Mouse (Mus musculus) myocyte (in vitro differentiated cells): Measurements from ENCODE around the gene Krt71.

Experiments used
- CEBPB ChIP-seq: IDR thresholded peaks from 2 replicates; pipeline ENCODE4 v1.6.1; 2011; ENCODE audit warnings: mild to moderate bottlenecking, moderate library complexity; ENCODE audit not compliant: poor library complexity, insufficient read depth, severe bottlenecking
- E2F4 ChIP-seq: IDR thresholded peaks from one replicate; pipeline ENCODE4 v1.6.1; 2011; ENCODE audit warnings: mild to moderate bottlenecking, control low read depth, moderate library complexity; ENCODE audit not compliant: insufficient read depth
- MAX ChIP-seq: IDR thresholded peaks from one replicate; pipeline ENCODE4 v1.6.1; 2011; ENCODE audit warnings: low read depth, mild to moderate bottlenecking, control low read depth
- MYOD1 ChIP-seq, 3 experiments: IDR thresholded peaks; one replicate each; pipeline ENCODE4 v1.6.1; 2011; ENCODE audit warnings: control low read depth in 2 of 3, low read depth in 2 of 3, mild to moderate bottlenecking in 2 of 3, moderate library complexity in 1 of 3; ENCODE audit not compliant: insufficient read length in 2 of 3, control insufficient read depth in 1 of 3
- MYOG ChIP-seq, 3 experiments: IDR thresholded peaks; one replicate each; pipeline ENCODE4 v1.6.1; 2011; ENCODE audit warnings: control low read depth in 2 of 3, low read depth in 2 of 3, mild to moderate bottlenecking in 2 of 3; ENCODE audit not compliant: insufficient read length in 2 of 3, control insufficient read depth in 1 of 3, insufficient read depth in 1 of 3
- POLR2A ChIP-seq: IDR thresholded peaks from one replicate; pipeline ENCODE4 v1.6.1; 2011; ENCODE audit warnings: low read depth, mild to moderate bottlenecking, control low read depth, moderate library complexity; ENCODE audit not compliant: insufficient read length
- POLR2AphosphoS2 ChIP-seq: IDR thresholded peaks from one replicate; pipeline ENCODE4 v1.6.1; 2011; ENCODE audit warnings: low read depth, control low read depth; ENCODE audit not compliant: insufficient read length
- REST ChIP-seq: IDR thresholded peaks from one replicate; pipeline ENCODE4 v1.6.1; 2011; ENCODE audit warnings: mild to moderate bottlenecking, control low read depth, moderate library complexity; ENCODE audit not compliant: insufficient read depth, insufficient read length
- SRF ChIP-seq: IDR thresholded peaks from one replicate; pipeline ENCODE4 v1.6.1; 2011; ENCODE audit warnings: low read depth; ENCODE audit not compliant: control insufficient read depth, insufficient read length
- TCF12 ChIP-seq: IDR thresholded peaks from one replicate; pipeline ENCODE4 v1.6.1; 2011; ENCODE audit warnings: mild to moderate bottlenecking, control low read depth; ENCODE audit not compliant: poor library complexity, insufficient read depth, severe bottlenecking
- USF1 ChIP-seq: IDR thresholded peaks from one replicate; pipeline ENCODE4 v1.6.1; 2011; ENCODE audit warnings: low read depth, mild to moderate bottlenecking, control low read depth, moderate library complexity

DNA sequence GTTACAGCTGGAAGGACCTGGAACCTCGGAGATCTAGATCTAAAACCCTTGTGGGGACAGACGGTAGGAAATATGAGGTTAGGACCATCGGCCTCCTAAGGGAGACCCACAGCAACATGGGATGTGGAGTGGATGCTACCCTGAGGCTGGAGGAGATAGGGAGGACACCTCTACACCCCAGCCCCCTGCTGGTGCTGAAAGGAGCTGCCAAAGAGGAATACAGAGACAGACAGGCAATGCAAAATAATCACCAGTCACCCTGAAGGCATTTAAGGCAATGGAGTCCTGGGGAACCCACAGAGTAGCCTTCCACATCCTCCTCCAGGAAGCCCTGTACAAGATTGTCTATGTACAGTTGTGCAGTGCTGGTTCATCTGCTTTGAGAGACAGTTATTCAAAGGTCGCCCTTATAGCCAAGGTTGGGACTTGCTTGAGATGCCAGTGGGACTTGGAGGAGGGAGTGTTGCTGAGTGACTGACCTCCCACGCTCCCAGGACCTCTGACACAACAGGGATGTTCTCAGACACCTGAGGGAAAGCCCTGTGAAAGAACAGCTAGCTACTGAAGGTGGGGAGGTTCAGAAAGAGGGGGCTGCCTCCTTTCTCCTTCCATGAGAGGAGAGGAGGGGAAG is 29.3 kb upstream of the Krt71 start:
- TF ChIP-seq POLR2A (no peak), E2F4 (no peak), MAX (no peak), CEBPB (no peak), REST (no peak), MYOG (IDR thresholded peaks at IDR 0.05; ENCODE audit: control insufficient read depth in 1 of 3, insufficient read depth in 1 of 3, insufficient read length in 2 of 3, low read depth in 2 of 3) (no peak), TCF12 (no peak), POLR2AphosphoS2 (no peak), SRF (no peak), USF1 (no peak), MYOD1 (IDR thresholded peaks at IDR 0.05; ENCODE audit: control insufficient read depth in 1 of 3, insufficient read length in 2 of 3, low read depth in 2 of 3) (no peak)
